Mouse (Mus musculus): ENCODE data around the gene Cabp1. TPM values are rescaled to one million over a fixed set of nuclear protein-coding genes. Genes with fewer than 3 reads are reported as not detected.

The Cabp1 gene
- 2.2 and 3.3 TPM in 2 replicates for polyA plus RNA-seq (2011; ENCODE audit: insufficient read length, low read depth, missing spikeins)

- H3K27ac ChIP-seq (ENCODE audit: insufficient read depth, low read length): no peak within 1 kb of the TSS
- H3K4me1 ChIP-seq (ENCODE audit: control insufficient read depth, insufficient read depth, low read length): no peaks in the 10 kb centered on the region
- peak within 1 kb of the TSS; percentile 12; the same call in 1 of the 2 replicates for H3K4me3 ChIP-seq (ENCODE audit: insufficient read depth, low read length)
- TF ChIP-seq CTCF (IDR thresholded peaks at IDR 0.05; ENCODE audit: borderline replicate concordance, insufficient read depth, low read length) (0 out of 2 replicates have a peak, but pooled peaks have one; percentile 6), POLR2A (IDR thresholded peaks at IDR 0.05; ENCODE audit: low read depth, low read length) (no peak)
Measured at GRCm38 (mm10) chr5:115193669-115194625, at the start of gene Cabp1. TSS of gene Cabp1 (minus strand) at chr5:115194381.

- TF ChIP-seq CTCF (IDR thresholded peaks at IDR 0.05; ENCODE audit: borderline replicate concordance, insufficient read depth, low read length) (no peak), POLR2A (IDR thresholded peaks at IDR 0.05; ENCODE audit: low read depth, low read length) (no peak)
- Histone ChIP-seq H3K4me3 (ENCODE audit: insufficient read depth, low read length) (no peak overlapping the region), H3K27ac (ENCODE audit: insufficient read depth, low read length) (no peak overlapping the region), H3K4me1 (ENCODE audit: control insufficient read depth, insufficient read depth, low read length) (0 out of 2 replicates have a peak, but pooled peaks cover 3% of the 10 kb centered on the region)
Measured at GRCm38 (mm10) chr5:115240191-115240590, 46.0 kb upstream of the Cabp1 start.

GRCm38 (mm10) chr5:115238729-115239195 lies 44.6 kb upstream of the Cabp1 start:
- TF ChIP-seq POLR2A (IDR thresholded peaks at IDR 0.05; ENCODE audit: low read depth, low read length) (no peak), CTCF (IDR thresholded peaks at IDR 0.05; ENCODE audit: borderline replicate concordance, insufficient read depth, low read length) (no peak)

GRCm38 (mm10) chr5:115237803-115238728 lies 43.9 kb upstream of the Cabp1 start:
- TF ChIP-seq POLR2A (IDR thresholded peaks at IDR 0.05; ENCODE audit: low read depth, low read length) (peak; percentile 79), CTCF (IDR thresholded peaks at IDR 0.05; ENCODE audit: borderline replicate concordance, insufficient read depth, low read length) (no peak)
- peak overlapping the region; percentile 51 for H3K27ac ChIP-seq (ENCODE audit: insufficient read depth, low read length)
- peak overlapping the region; percentile 71 for H3K4me3 ChIP-seq (ENCODE audit: insufficient read depth, low read length)
- 0 out of 2 replicates have a peak, but pooled peaks cover 3% of the 10 kb centered on the region for H3K4me1 ChIP-seq (ENCODE audit: control insufficient read depth, insufficient read depth, low read length)

More at GRCm38 (mm10) chr5:115238729-115239195, 44.6 kb upstream of the Cabp1 start:
- Histone ChIP-seq H3K4me1 (ENCODE audit: control insufficient read depth, insufficient read depth, low read length) (0 out of 2 replicates have a peak, but pooled peaks cover 3% of the 10 kb centered on the region), H3K27ac (ENCODE audit: insufficient read depth, low read length) (no peak overlapping the region), H3K4me3 (ENCODE audit: insufficient read depth, low read length) (peak overlapping the region; percentile 71)

- peak within 1 kb of the TSS; percentile 3; the same call in 1 of the 2 replicates for H3K27ac ChIP-seq (ENCODE audit: insufficient read depth, low read length)
- H3K4me3 ChIP-seq (ENCODE audit: insufficient read depth, low read length): peak within 1 kb of the TSS; percentile 57
- 0 out of 2 replicates have a peak, but pooled peaks cover 3% of the 10 kb centered on the region for H3K4me1 ChIP-seq (ENCODE audit: control insufficient read depth, insufficient read depth, low read length)
- peak; percentile 89 for TF ChIP-seq CTCF (IDR thresholded peaks at IDR 0.05; ENCODE audit: borderline replicate concordance, insufficient read depth, low read length)
- TF ChIP-seq POLR2A (IDR thresholded peaks at IDR 0.05; ENCODE audit: low read depth, low read length): no peak
Measured at GRCm38 (mm10) chr5:115235786-115236263, 41.6 kb upstream of the Cabp1 start, which contains the start of gene Pop5. TSS of gene Pop5 (plus strand) at chr5:115235836.

- peak overlapping the region; percentile 57 for H3K4me3 ChIP-seq (ENCODE audit: insufficient read depth, low read length)
- H3K4me1 ChIP-seq (ENCODE audit: control insufficient read depth, insufficient read depth, low read length): 0 out of 2 replicates have a peak, but pooled peaks cover 3% of the 10 kb centered on the region
- TF ChIP-seq POLR2A (IDR thresholded peaks at IDR 0.05; ENCODE audit: low read depth, low read length) (0 out of 2 replicates have a peak, but pooled peaks have one; percentile 24), CTCF (IDR thresholded peaks at IDR 0.05; ENCODE audit: borderline replicate concordance, insufficient read depth, low read length) (no peak)
- peak overlapping the region; percentile 3; the same call in 1 of the 2 replicates for H3K27ac ChIP-seq (ENCODE audit: insufficient read depth, low read length)
Measured at GRCm38 (mm10) chr5:115235323-115235771, 41.2 kb upstream of the Cabp1 start.

- Histone ChIP-seq H3K4me3 (ENCODE audit: insufficient read depth, low read length) (no peak overlapping the region), H3K4me1 (ENCODE audit: control insufficient read depth, insufficient read depth, low read length) (0 out of 2 replicates have a peak, but pooled peaks cover 3% of the 10 kb centered on the region), H3K27ac (ENCODE audit: insufficient read depth, low read length) (no peak overlapping the region)
- TF ChIP-seq POLR2A (IDR thresholded peaks at IDR 0.05; ENCODE audit: low read depth, low read length) (no peak), CTCF (IDR thresholded peaks at IDR 0.05; ENCODE audit: borderline replicate concordance, insufficient read depth, low read length) (no peak)
Measured at GRCm38 (mm10) chr5:115234519-115234918, 40.3 kb upstream of the Cabp1 start.

- Histone ChIP-seq H3K4me1 (ENCODE audit: control insufficient read depth, insufficient read depth, low read length) (no peaks in the 10 kb centered on the region), H3K27ac (ENCODE audit: insufficient read depth, low read length) (no peak overlapping the region), H3K4me3 (ENCODE audit: insufficient read depth, low read length) (no peak overlapping the region)
- TF ChIP-seq POLR2A (IDR thresholded peaks at IDR 0.05; ENCODE audit: low read depth, low read length): no peak
- TF ChIP-seq CTCF (IDR thresholded peaks at IDR 0.05; ENCODE audit: borderline replicate concordance, insufficient read depth, low read length): no peak
Measured at GRCm38 (mm10) chr5:115233031-115233780, 39.0 kb upstream of the Cabp1 start.

Data from embryonic fibroblast, embryonic 13.5 days (primary cell).